Mouse (Mus musculus): ENCODE measurements around the gene Rhox10.
"Not testable (repeated sequence)": the region's sequence is repeated elsewhere in the genome, so short reads cannot be mapped to it uniquely, and the experiment has no call there.

The Rhox10 gene

GRCm38 (mm10) chrX:38066175-38066574, at the start of gene Rhox10:
Gene Rhox10, plus strand, starts transcription at chrX:38066475.
- DNase-seq (ENCODE audit: low spot score): no peak

GRCm38 (mm10) chrX:38018597-38018996, 47.7 kb upstream of the Rhox10 start, which contains the start of gene Btg1-ps1:
Gene Btg1-ps1, minus strand, starts transcription at chrX:38018815.
- DNase-seq (ENCODE audit: low spot score): not testable (repeated sequence)

- DNase-seq (ENCODE audit: low spot score): no peak
These were observed 32.4 kb upstream of the Rhox10 start for GRCm38 (mm10) chrX:38033841-38034240.

- DNase-seq (ENCODE audit: low spot score): no peak
These were observed 26.6 kb upstream of the Rhox10 start for GRCm38 (mm10) chrX:38039666-38040065.

- not testable (repeated sequence) for DNase-seq (ENCODE audit: low spot score)
These were observed 23.3 kb upstream of the Rhox10 start, which contains the start of gene Btg1-ps2 for GRCm38 (mm10) chrX:38043014-38043413. Gene Btg1-ps2, minus strand, starts transcription at chrX:38043114.

- DNase-seq (ENCODE audit: low spot score): peak; percentile 42
These were observed 4.7 kb upstream of the Rhox10 start for GRCm38 (mm10) chrX:38061544-38061943.

- DNase-seq (ENCODE audit: low spot score): peak; percentile 71
These were observed 18.0 kb downstream of the Rhox10 start for GRCm38 (mm10) chrX:38084226-38084625.

- no peak for DNase-seq (ENCODE audit: low spot score)
These were observed 18.8 kb downstream of the Rhox10 start, which contains the start of gene Rhox11 for GRCm38 (mm10) chrX:38085041-38085440. Gene Rhox11, minus strand, starts transcription at chrX:38085141.

- DNase-seq (ENCODE audit: low spot score): no peak
These were observed 44.5 kb downstream of the Rhox10 start, which contains the start of gene Rhox12 for GRCm38 (mm10) chrX:38110807-38111206. Gene Rhox12, minus strand, starts transcription at chrX:38110907.

- DNase-seq (ENCODE audit: low spot score): no peak
These were observed 54.7 kb downstream of the Rhox10 start, which contains the start of gene Rhox13 for GRCm38 (mm10) chrX:38120982-38121381. Gene Rhox13, plus strand, starts transcription at chrX:38121219.

Data from testis, postnatal 10 days (tissue).